Mouse (Mus musculus) 3134 (cell line): Measurements from ENCODE around the gene Slit3.

Source experiments
- DNase-seq: peaks from one replicate; pipeline ENCODE4 v3.0.0-alpha.2; 2011; ENCODE audit warnings: low spot score; ENCODE audit not compliant: insufficient read length; ENCODE audit errors: extremely low read depth

Gene Slit3

GRCm38 (mm10) chr11:35387826-35388225 is 266.8 kb downstream of the Slit3 start:
- DNase-seq: no peak

DNA sequence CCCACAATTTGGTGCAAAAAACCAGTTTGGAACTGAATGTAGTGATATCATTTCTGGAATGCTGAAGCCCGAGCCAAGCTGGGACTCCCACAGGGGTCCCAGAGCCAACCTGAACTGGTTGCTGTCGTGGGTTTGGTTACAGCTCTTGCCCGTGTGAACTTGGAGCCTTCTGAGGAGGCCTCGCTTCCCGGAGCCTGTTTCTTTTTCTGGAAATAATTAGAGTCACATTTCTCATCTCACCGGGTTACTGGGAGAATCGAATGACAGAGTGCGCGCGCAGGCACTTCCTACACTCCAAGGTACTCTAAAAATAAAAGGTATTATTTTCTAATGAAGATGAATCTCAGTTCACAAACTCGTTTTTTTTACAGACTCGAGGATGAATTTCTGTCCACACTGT is 267.4 kb downstream of the Slit3 start:
- DNase-seq: no peak

- DNase-seq: no peak
Observed at GRCm38 (mm10) chr11:35389341-35389740, 268.3 kb downstream of the Slit3 start.

GRCm38 (mm10) chr11:35389780-35390435 is 268.9 kb downstream of the Slit3 start:
- no peak for DNase-seq

GRCm38 (mm10) chr11:35393815-35394214 is 272.8 kb downstream of the Slit3 start:
- no peak for DNase-seq

DNA sequence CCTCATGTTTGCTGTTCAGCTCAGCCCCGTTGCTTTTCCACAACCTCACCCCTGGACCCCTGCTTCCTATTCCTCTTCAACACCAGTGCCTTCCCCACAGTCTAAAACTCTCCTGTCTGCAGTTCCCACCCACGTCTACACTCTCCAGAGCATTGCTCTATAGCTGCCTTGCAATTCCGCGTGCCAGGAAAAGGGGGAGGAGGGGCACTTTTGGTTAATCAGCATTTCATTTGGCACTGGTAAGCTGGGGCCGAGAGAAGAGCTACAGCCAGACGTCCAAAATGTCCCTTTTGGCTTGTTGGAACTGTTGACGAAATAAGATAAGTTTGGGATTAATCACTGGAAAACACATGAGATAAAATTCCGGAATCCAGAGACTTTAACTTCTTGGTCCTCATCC is 274.4 kb downstream of the Slit3 start:
- no peak for DNase-seq

- no peak for DNase-seq
Observed at GRCm38 (mm10) chr11:35398353-35398752, 277.3 kb downstream of the Slit3 start.

DNA sequence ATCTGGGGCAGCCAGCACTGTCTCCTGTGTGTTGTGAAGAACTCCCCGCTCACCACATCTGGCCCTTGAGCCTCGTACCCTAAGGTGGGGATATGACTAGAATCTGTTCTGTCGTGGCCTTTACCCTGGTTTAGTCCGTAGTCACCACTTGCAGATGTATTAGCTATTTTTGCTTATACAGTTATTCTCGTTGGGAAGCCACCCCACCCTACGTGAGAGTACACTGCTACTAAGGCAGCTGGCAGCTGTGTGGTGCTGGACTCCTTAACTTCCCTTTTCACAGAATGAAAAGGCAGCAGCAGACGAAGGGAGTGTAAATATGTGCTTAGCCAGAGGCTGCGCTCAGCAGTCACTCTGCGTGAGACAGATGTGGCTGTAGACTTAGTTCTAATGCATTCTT is 282.5 kb downstream of the Slit3 start:
- DNase-seq: no peak

GRCm38 (mm10) chr11:35406045-35406444 is 285.0 kb downstream of the Slit3 start:
- DNase-seq: no peak

DNA sequence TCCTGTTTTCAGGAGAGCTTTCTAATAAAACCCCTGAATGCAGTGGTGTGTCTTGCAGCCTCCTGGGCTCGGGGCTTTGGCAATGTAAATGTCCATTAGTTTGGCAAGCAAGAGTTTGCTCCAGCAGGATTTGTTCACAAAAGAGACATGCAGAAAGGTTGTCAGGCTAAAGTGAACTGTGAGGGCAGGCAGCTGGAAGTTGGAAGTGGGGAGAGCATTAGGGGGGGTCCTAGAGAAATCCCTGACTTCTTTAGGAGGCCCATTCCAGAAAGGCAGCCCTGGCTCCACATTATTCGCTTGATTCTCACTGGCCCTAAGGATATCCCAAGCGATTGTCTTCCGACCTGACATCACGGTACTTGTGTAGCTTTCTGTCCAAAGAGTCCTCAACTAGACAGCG is 285.5 kb downstream of the Slit3 start:
- DNase-seq: no peak

DNA sequence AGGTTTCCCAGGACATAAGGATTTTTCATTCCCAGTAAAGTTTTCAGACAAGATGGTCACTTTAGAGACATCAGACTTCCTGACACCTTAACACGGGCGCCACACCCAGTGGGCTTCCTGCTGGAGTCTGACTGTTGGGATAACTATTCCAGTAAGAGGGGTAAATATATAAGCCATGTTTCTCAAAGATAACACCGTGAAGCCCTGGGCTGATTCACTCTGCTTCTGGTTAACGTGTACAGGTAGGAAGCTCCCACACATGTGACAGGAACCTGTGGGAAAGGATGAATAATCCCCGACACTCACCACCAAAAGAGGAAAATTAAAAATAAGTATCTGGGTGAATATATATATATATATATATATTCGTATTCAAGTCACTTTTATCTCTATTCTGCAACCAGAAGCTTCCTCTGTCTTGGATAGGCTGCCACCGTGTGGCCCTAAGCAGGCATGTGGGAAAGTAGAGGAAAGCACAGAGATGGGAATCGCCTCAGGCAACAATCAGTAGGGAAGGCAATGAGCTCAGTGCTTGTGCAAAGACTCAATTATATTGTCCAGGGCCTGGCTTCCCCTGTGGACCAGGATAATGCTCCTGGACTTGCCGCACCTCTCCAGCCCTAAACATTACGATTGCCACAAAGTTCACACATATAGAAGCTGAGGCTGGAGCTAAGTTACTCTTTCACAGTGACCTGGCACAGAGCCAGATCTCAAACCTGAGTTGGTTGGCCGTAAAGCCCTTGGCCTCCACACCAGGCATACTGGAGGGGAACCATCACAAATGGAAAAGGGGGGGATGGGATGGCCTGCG is 286.5 kb downstream of the Slit3 start:
- DNase-seq: peak; percentile 25

GRCm38 (mm10) chr11:35410431-35410830 is 289.4 kb downstream of the Slit3 start:
- no peak for DNase-seq

- DNase-seq: no peak
Observed at GRCm38 (mm10) chr11:35415768-35416401, 294.9 kb downstream of the Slit3 start.

- DNase-seq: no peak
Observed at GRCm38 (mm10) chr11:35416402-35417093, 295.5 kb downstream of the Slit3 start.

GRCm38 (mm10) chr11:35417911-35418552 is 297.0 kb downstream of the Slit3 start:
- no peak for DNase-seq

DNA sequence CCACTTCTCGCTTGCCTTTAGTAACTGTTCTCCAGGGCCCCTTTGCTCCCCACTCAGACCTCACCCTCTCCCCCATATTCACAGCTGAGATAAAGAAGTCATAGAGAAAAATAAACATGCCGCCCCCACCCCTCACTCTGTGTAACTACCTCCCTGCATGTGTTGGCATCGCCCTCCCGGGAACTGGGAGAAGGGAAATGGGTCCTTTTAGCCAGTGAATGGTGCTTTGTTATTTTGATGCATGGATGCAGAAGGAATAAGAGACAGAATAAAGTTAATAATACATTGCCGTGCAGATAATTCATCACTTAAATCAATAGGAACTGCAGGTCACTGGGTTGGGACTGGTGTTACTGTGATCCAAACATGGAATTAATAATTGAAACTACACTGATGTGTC is 298.0 kb downstream of the Slit3 start:
- DNase-seq: no peak

DNA sequence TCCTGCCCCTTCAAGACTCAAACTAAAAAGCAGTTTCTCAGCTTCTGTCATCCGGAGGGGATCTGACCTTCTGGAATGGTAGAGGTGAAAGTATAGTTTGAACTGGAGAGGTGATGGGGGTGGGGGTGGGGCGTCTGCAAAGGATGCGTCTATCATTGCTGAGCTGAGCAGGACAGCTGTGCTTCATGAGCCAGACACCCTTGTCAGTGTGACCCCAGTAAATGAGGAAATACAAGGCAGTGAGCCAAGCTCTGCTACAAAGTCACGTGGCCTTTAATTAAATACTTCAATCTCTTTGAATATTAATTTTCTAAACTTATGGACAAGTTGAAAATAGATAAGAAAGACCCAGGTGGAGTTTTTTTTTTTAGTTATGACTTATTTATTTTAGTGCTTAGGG is 300.7 kb downstream of the Slit3 start:
- DNase-seq: no peak

DNA sequence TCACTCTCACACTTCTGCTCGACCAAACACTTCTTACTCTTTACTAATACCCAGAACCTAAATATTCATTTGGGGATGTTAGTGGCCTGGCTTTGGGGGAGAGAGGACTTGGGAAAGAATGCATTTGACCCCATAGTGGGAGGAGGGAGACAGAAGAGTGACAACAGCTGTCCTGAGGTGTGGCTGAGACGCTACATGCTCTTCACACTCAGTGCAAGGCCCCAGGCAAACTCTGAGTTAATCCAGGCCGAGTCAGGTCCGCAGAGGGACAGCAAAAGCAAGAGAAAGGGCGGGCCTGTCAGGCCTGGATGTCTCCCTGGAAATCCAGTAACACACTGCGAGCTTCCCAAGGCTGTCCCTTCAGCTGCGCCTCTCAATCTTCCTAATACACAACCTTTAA is 307.0 kb downstream of the Slit3 start:
- DNase-seq: no peak

DNA sequence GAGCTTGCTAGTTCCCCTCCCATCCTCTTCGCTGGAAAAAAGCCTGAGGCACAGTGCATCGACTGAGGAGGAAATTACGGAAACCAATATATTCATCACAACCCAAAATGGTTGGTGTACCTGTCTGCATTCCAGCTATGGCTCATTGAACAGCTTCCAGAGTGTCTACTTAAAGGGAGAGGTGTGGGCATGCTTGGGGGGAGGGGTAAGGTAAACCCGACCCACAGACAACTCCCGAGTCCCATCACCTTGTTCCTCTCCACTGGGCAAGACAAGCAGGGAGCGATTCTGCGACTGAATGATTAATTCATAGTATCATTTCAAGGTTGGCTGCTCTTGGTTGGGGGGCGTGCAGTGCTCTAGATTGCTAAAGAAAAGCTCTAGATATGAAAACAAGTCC is 310.1 kb downstream of the Slit3 start:
- no peak for DNase-seq

GRCm38 (mm10) chr11:35437510-35437909 is 316.5 kb downstream of the Slit3 start:
- no peak for DNase-seq

DNA sequence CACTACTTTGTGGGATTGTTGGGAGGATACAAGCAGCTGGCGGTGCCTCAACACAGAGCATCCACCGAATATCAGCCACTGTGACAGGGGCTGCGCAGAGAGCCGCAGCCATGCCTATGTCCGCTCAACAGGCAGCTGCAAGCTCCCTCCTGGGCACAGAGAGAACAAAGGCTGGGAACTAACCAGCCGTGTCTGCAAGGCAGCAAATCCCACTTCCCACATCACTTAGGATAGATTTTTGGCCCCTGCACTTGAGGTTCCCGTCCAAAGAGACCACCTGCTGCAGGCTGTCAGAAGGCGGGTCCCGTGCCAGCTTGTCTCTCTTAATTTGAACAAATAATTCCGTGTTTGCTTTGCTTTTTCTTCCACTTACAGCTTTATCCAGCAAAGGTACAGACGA is 319.2 kb downstream of the Slit3 start:
- DNase-seq: no peak
